Mouse (Mus musculus) layer of hippocampus, postnatal 25 days (tissue): ENCODE data around the gene 1700014D04Rik. TPM values are rescaled to one million over a fixed set of nuclear protein-coding genes. Genes with fewer than 3 reads are reported as not detected.

Experiments used
- total RNA-seq, 2 experiments: library from RNA; stranded (reverse); gene quantifications; 2 replicates each; pipeline ENCODE4 v1.2.3; 2021

Gene 1700014D04Rik
- total RNA-seq, 2 experiments from 2014 or later, result 0.45 to 0.66 TPM

Other genes with a start within 250 kb of the 1700014D04Rik start
- 100 to 1,000 TPM; 351 to 374 TPM for gene Agtpbp1, start 161.5 kb downstream of the 1700014D04Rik start, total RNA-seq
- 100 to 1,000 TPM in 1 of 2 experiments, 10 to 100 TPM in 1; 99.1 to 103 TPM for gene Naa35, start 161.5 kb downstream of the 1700014D04Rik start, total RNA-seq
- gene Golm1, start 70.9 kb downstream of the 1700014D04Rik start, total RNA-seq, result 10 to 100 TPM; 54.3 to 62.7 TPM
- not detected for gene 4921517D22Rik, start 52.6 kb downstream of the 1700014D04Rik start, total RNA-seq
- gene Spata31d1a, start 36.4 kb downstream of the 1700014D04Rik start, total RNA-seq, result under 1 TPM; 0.27 to 0.38 TPM
- under 1 TPM; 0.12 to 0.14 TPM for gene Spata31d1b, start 34.5 kb downstream of the 1700014D04Rik start, total RNA-seq
- gene Spata31d1d, start 15.0 kb downstream of the 1700014D04Rik start, total RNA-seq, result not detected
- 100 to 1,000 TPM; 129 to 152 TPM for gene Isca1, start 23.1 kb upstream of the 1700014D04Rik start, total RNA-seq
- gene Gm49354, start 35.5 kb upstream of the 1700014D04Rik start, total RNA-seq, result not detected
- 10 to 100 TPM; 59.0 to 64.0 TPM for gene Tut7, start 76.4 kb upstream of the 1700014D04Rik start, total RNA-seq